Comparison of ENCODE assay signal across 11 mouse cellular contexts in genomic region chr14:25338404-25339051, GRCm38 (mm10).
A peak's percentile ranks its signal among the peaks of the same experiment; 100 is the strongest.
DNase-seq lines count a peak whose midpoint lies in the region; ATAC-seq lines count a peak whose summit lies in the region.
"Had no signal": no experiment of that assay in that cellular context is flagged by ENCODE, and none has a peak within 500 bp of the region (broad histone marks: within the 10 kb centered on the region; RNA-seq: fewer than 3 reads in every experiment).

No protein-coding gene starts in this region.

- H3K9me3 ChIP-seq in hindbrain, embryonic 10.5 days: peaks cover 6% of the 10 kb centered on the region; the same call in 1 of the 2 replicates
- no peaks in the 10 kb centered on the region for H3K9me3 ChIP-seq in hindbrain, embryonic 14.5 days (ENCODE audit: control insufficient read depth, low read length)
- H3K9me3 ChIP-seq in limb, embryonic 13.5 days: 0 out of 2 replicates have a peak, but pooled peaks cover 3% of the 10 kb centered on the region

- DNase-seq in hindbrain, embryonic 10.5 days (ENCODE audit: low spot score): peak; percentile 62
- no peak for DNase-seq in hindbrain, embryonic 14.5 days (ENCODE audit: low spot score)
- peak; percentile 59 for DNase-seq in ES-CJ7 (ENCODE audit: low read depth, low spot score)
- peak; percentile 74 for DNase-seq in embryo, embryonic 11 days
- no peak for DNase-seq in urinary bladder, adult 2 months (ENCODE audit: low spot score)
- DNase-seq in gastrocnemius, postnatal 25 days: no peak
- no peak for DNase-seq in thymus, postnatal 25 days
- DNase-seq: heart, adult 18-20 months had no signal

- ATAC-seq in hindbrain, embryonic 14.5 days (ENCODE audit: low FRiP score): no peak; the same call in 1 of the 2 replicates
- peak; percentile 41; the same call in 1 of the 2 replicates for ATAC-seq in limb, embryonic 13.5 days (ENCODE audit: low FRiP score, low read depth)

- peaks cover 56% of the 10 kb centered on the region for H3K4me1 ChIP-seq in hindbrain, embryonic 10.5 days (replicated peaks)
- peaks cover 15% of the 10 kb centered on the region for H3K4me1 ChIP-seq in hindbrain, embryonic 14.5 days (replicated peaks; ENCODE audit: control insufficient read depth, insufficient read depth, low read length)
- H3K4me1 ChIP-seq in limb, embryonic 13.5 days: peaks cover 55% of the 10 kb centered on the region

- no peaks in the 10 kb centered on the region for H3K36me3 ChIP-seq in hindbrain, embryonic 10.5 days
- no peaks in the 10 kb centered on the region for H3K36me3 ChIP-seq in hindbrain, embryonic 14.5 days (replicated peaks; ENCODE audit: control insufficient read depth, insufficient read depth)
- H3K36me3 ChIP-seq in limb, embryonic 13.5 days: no peaks in the 10 kb centered on the region

- no peak overlapping the region for H3K9ac ChIP-seq in hindbrain, embryonic 14.5 days
- H3K9ac ChIP-seq in limb, embryonic 13.5 days: no peak overlapping the region
- H3K9ac ChIP-seq: liver, embryonic 14.5 days had no signal

- peak overlapping the region; percentile 20; the same call in 1 of the 2 replicates for H3K4me3 ChIP-seq in hindbrain, embryonic 10.5 days
- no peak overlapping the region for H3K4me3 ChIP-seq in hindbrain, embryonic 14.5 days (replicated peaks; ENCODE audit: low read length)
- no peak overlapping the region for H3K4me3 ChIP-seq in limb, embryonic 13.5 days
- H3K4me3 ChIP-seq: layer of hippocampus, adult 2 months had no signal

- no peaks in the 10 kb centered on the region for H3K27me3 ChIP-seq in hindbrain, embryonic 10.5 days (ENCODE audit: insufficient read depth, poor library complexity, severe bottlenecking)
- H3K27me3 ChIP-seq in hindbrain, embryonic 14.5 days (ENCODE audit: control insufficient read depth, insufficient read depth, low read length): no peaks in the 10 kb centered on the region
- H3K27me3 ChIP-seq in limb, embryonic 13.5 days: no peaks in the 10 kb centered on the region

- H3K27ac ChIP-seq in hindbrain, embryonic 10.5 days: peak overlapping the region; percentile 86
- H3K27ac ChIP-seq in hindbrain, embryonic 14.5 days: no peak overlapping the region
- peak overlapping the region; percentile 48; the same call in 1 of the 2 replicates for H3K27ac ChIP-seq in limb, embryonic 13.5 days
- H3K27ac ChIP-seq: layer of hippocampus, adult 2 months; liver, embryonic 14.5 days had no signal

- H3K4me2 ChIP-seq in hindbrain, embryonic 14.5 days (replicated peaks): no peak overlapping the region
- no peak overlapping the region; the same call in 1 of the 2 replicates for H3K4me2 ChIP-seq in limb, embryonic 13.5 days (replicated peaks)

- 41% methylated on average over 9 of the region's 9 CpGs for WGBS in hindbrain, embryonic 10.5 days
- 54% methylated on average over 9 of the region's 9 CpGs for WGBS in hindbrain, embryonic 14.5 days
- WGBS in limb, embryonic 13.5 days: 11% methylated on average over 6 of the region's 9 CpGs

Comparison
In these comparisons a context has a peak if more than half of its experiments do, and no peak if none do; other contexts are left out.
1. DNase-seq: peak in hindbrain, embryonic 10.5 days (single experiment), ES-CJ7 (single experiment) and embryo, embryonic 11 days (single experiment); none in hindbrain, embryonic 14.5 days (single experiment), urinary bladder, adult 2 months (single experiment), gastrocnemius, postnatal 25 days (single experiment) and thymus, postnatal 25 days (single experiment).